Mouse (Mus musculus): ENCODE measurements around the gene Fcgbp. TPM values are rescaled to one million over a fixed set of nuclear protein-coding genes. Genes with fewer than 3 reads are reported as not detected.

Gene Fcgbp
- total and polyA plus RNA-seq, 3 experiments, result not detected

GRCm38 (mm10) chr7:28104670-28105069 is 33.6 kb downstream of the Fcgbp start:
- Histone ChIP-seq H3K27me3 (ENCODE audit: control insufficient read depth in 1 of 2, insufficient read depth in 2 of 2, low read length in 2 of 2) (no peaks in the 10 kb centered on the region), H3K79me2 (ENCODE audit: control insufficient read depth, insufficient read depth, low read length, poor library complexity) (no peaks in the 10 kb centered on the region), H3K4me3 (ENCODE audit: control insufficient read depth in 1 of 2, insufficient read depth in 1 of 2, low read depth in 2 of 2, low read length in 2 of 2) (no peak overlapping the region), H3K9me3 (replicated peaks; ENCODE audit: insufficient read depth, low read length) (no peaks in the 10 kb centered on the region), H3K36me3 (ENCODE audit: control insufficient read depth in 1 of 2, insufficient read depth in 2 of 2, low read length in 2 of 2) (no peaks in the 10 kb centered on the region), H3K9ac (ENCODE audit: control insufficient read depth, low read depth, low read length, poor library complexity, severe bottlenecking) (no peak overlapping the region), H3K27ac (ENCODE audit: control insufficient read depth, low read depth, low read length) (no peak overlapping the region), H3K4me1 (ENCODE audit: control insufficient read depth in 1 of 2, insufficient read depth in 2 of 2, low read length in 2 of 2) (no peaks in the 10 kb centered on the region)
- DNase-seq (ENCODE audit: low read depth, low spot score), result no peak
- TF ChIP-seq GABPA (IDR thresholded peaks at IDR 0.05; ENCODE audit: low read depth, low read length) (no peak), JUND (IDR thresholded peaks at IDR 0.05; ENCODE audit: low read depth, low read length) (no peak), ZMIZ1 (IDR thresholded peaks at IDR 0.05; ENCODE audit: low read depth, low read length) (no peak), ZC3H11A (IDR thresholded peaks at IDR 0.05; ENCODE audit: low read depth, low read length) (no peak), USF1 (IDR thresholded peaks at IDR 0.05; ENCODE audit: low read depth, low read length) (no peak), E2F4 (IDR thresholded peaks at IDR 0.05; ENCODE audit: borderline replicate concordance, low read depth, low read length) (no peak)

GRCm38 (mm10) chr7:28106241-28106640 is 35.2 kb downstream of the Fcgbp start:
- TF ChIP-seq ZC3H11A (IDR thresholded peaks at IDR 0.05; ENCODE audit: low read depth, low read length), result no peak
- TF ChIP-seq EP300 (IDR thresholded peaks at IDR 0.05; ENCODE audit: low read depth in 1 of 2, low read length in 2 of 2), result no peak
- TF ChIP-seq ZNF384 (IDR thresholded peaks at IDR 0.05; ENCODE audit: low read depth, low read length), result no peak
- no peak for TF ChIP-seq RCOR1 (IDR thresholded peaks at IDR 0.05; ENCODE audit: low read depth, low read length)
- TF ChIP-seq ZMIZ1 (IDR thresholded peaks at IDR 0.05; ENCODE audit: low read depth, low read length), result no peak
- TF ChIP-seq SIN3A (IDR thresholded peaks at IDR 0.05; ENCODE audit: low read length), result no peak
- no peak for TF ChIP-seq KAT2A (conservative IDR thresholded peaks at IDR 0.05; ENCODE audit: low read depth, low read length)
- TF ChIP-seq MYC (IDR thresholded peaks at IDR 0.05; ENCODE audit: low read depth, low read length), result no peak
- TF ChIP-seq RAD21 (IDR thresholded peaks at IDR 0.05; ENCODE audit: low read depth, low read length), result no peak
- no peak for TF ChIP-seq BHLHE40 (IDR thresholded peaks at IDR 0.05; ENCODE audit: borderline replicate concordance, low read depth, low read length)
- TF ChIP-seq CTCF (IDR thresholded peaks at IDR 0.05 in 2 of 3, conservative IDR thresholded peaks at IDR 0.05 in 1 of 3; ENCODE audit: control insufficient read depth in 1 of 3, insufficient read depth in 1 of 3, low read depth in 2 of 3, low read length in 3 of 3, poor library complexity in 1 of 3, severe bottlenecking in 1 of 3), result no peak
- TF ChIP-seq MYB (IDR thresholded peaks at IDR 0.05; ENCODE audit: low read depth, low read length), result no peak
- TF ChIP-seq UBTF (IDR thresholded peaks at IDR 0.05; ENCODE audit: borderline replicate concordance, insufficient read depth, low read depth, low read length), result no peak
- no peak for TF ChIP-seq MAX (IDR thresholded peaks at IDR 0.05; ENCODE audit: low read length)
- no peak for TF ChIP-seq POLR2AphosphoS5 (IDR thresholded peaks at IDR 0.05; ENCODE audit: borderline replicate concordance, low read depth, low read length)
- Histone ChIP-seq H3K36me3 (ENCODE audit: control insufficient read depth in 1 of 2, insufficient read depth in 2 of 2, low read length in 2 of 2) (no peaks in the 10 kb centered on the region), H3K27ac (ENCODE audit: control insufficient read depth, low read depth, low read length) (no peak overlapping the region), H3K4me1 (ENCODE audit: control insufficient read depth in 1 of 2, insufficient read depth in 2 of 2, low read length in 2 of 2) (no peaks in the 10 kb centered on the region), H3K9me3 (replicated peaks; ENCODE audit: insufficient read depth, low read length) (no peaks in the 10 kb centered on the region), H3K27me3 (ENCODE audit: control insufficient read depth in 1 of 2, insufficient read depth in 2 of 2, low read length in 2 of 2) (no peaks in the 10 kb centered on the region), H3K4me3 (ENCODE audit: control insufficient read depth in 1 of 2, insufficient read depth in 1 of 2, low read depth in 2 of 2, low read length in 2 of 2) (no peak overlapping the region), H3K9ac (ENCODE audit: control insufficient read depth, low read depth, low read length, poor library complexity, severe bottlenecking) (no peak overlapping the region), H3K79me2 (ENCODE audit: control insufficient read depth, insufficient read depth, low read length, poor library complexity) (no peaks in the 10 kb centered on the region)
- DNase-seq (ENCODE audit: low read depth, low spot score), result no peak

Measured in MEL (cell line).